Mouse (Mus musculus) hindbrain, embryonic 14.5 days (tissue): ENCODE data around the gene Stard3. TPM values are rescaled to one million over a fixed set of nuclear protein-coding genes. Genes with fewer than 3 reads are reported as not detected.
A peak's percentile ranks its signal among the peaks of the same experiment; 100 is the strongest.

Source experiments
- ATAC-seq: fragments of 200-750 bp; cut with Nextera tagmentation; 2 replicates; pipeline ENCODE4 v1.8.0; 2017; ENCODE audit warnings: moderate number of reproducible peaks, mild to moderate bottlenecking, moderate TSS enrichment, moderate library complexity; ENCODE audit not compliant: low FRiP score
- DNase-seq: peaks from one replicate; pipeline ENCODE4 v3.0.0-alpha.2; 2015; ENCODE audit warnings: low spot score
- H3K27ac ChIP-seq: fragments of 300-500 bp; sonication (generic); 2 replicates; pipeline ENCODE4 v1.5.1; 2014; ENCODE audit warnings: mild to moderate bottlenecking, moderate library complexity
- H3K27me3 ChIP-seq: fragments of 300-500 bp; sonication (generic); 2 replicates; pipeline ENCODE4 v1.6.1; 2014; ENCODE audit warnings: mild to moderate bottlenecking, low read length, mixed read lengths; ENCODE audit not compliant: control insufficient read depth, insufficient read depth
- H3K36me3 ChIP-seq: fragments of 300-500 bp; sonication (generic); replicated peaks from 2 replicates; pipeline ENCODE4 v1.6.1; 2014; ENCODE audit not compliant: control insufficient read depth, insufficient read depth
- H3K4me1 ChIP-seq: fragments of 300-500 bp; sonication (generic); replicated peaks from 2 replicates; pipeline ENCODE4 v1.6.1; 2014; ENCODE audit warnings: antibody characterized with exemption, low read length, mixed read lengths; ENCODE audit not compliant: control insufficient read depth, insufficient read depth
- H3K4me2 ChIP-seq: fragments of 300-500 bp; sonication (generic); replicated peaks from 2 replicates; pipeline ENCODE4 v1.6.1; 2014; ENCODE audit warnings: mild to moderate bottlenecking, moderate library complexity
- H3K4me3 ChIP-seq: fragments of 300-500 bp; sonication (generic); replicated peaks from 2 replicates; pipeline ENCODE4 v1.5.1; 2014; ENCODE audit warnings: mild to moderate bottlenecking, low read length
- H3K9ac ChIP-seq: fragments of 300-500 bp; sonication (generic); 2 replicates; pipeline ENCODE4 v1.6.1; 2014
- H3K9me3 ChIP-seq: fragments of 300-500 bp; sonication (generic); 2 replicates; pipeline ENCODE4 v1.6.1; 2016; ENCODE audit warnings: low read length; ENCODE audit not compliant: control insufficient read depth
- WGBS: fragments of 180-500 bp; shearing (Covaris S2); extraction: QIAGEN DNeasy Blood & Tissue Kit; methylation state at CpG from one replicate; pipeline ENCODE4 v1.1.7; 2014; 5-methylcytosine and 5-hydroxymethylcytosine counted together
- polyA plus RNA-seq: library from polyadenylated mRNA; unstranded; fragments of >200 nt; fragmentation: Nextera tagmentation; extraction: Ambion mirVana; gene quantifications from 2 replicates; pipeline ENCODE4 v1.2.1, GENCODE M21; 2014

The Stard3 gene
- polyA plus RNA-seq, 1 experiment from 2014 or later, result 33.9 TPM

- H3K27me3 ChIP-seq, result peaks cover 65% of the 10 kb centered on the region
Observed at GRCm38 (mm10) chr11:98352272-98352990, 5.7 kb upstream of the Stard3 start.

GRCm38 (mm10) chr11:98353651-98354211 lies 4.4 kb upstream of the Stard3 start:
- DNase-seq (no peak), ATAC-seq (no peak)
- Histone ChIP-seq H3K27me3 (peaks cover 52% of the 10 kb centered on the region), H3K36me3 (no peaks in the 10 kb centered on the region), H3K27ac (no peak overlapping the region), H3K9ac (no peak overlapping the region), H3K9me3 (no peaks in the 10 kb centered on the region), H3K4me3 (no peak overlapping the region), H3K4me1 (peaks cover 5% of the 10 kb centered on the region; the same call in 1 of the 2 replicates), H3K4me2 (no peak overlapping the region)
- 41% methylated on average over 8 of the region's 8 CpGs for WGBS

More at GRCm38 (mm10) chr11:98352272-98352990, 5.7 kb upstream of the Stard3 start:
- Histone ChIP-seq H3K27ac (no peak overlapping the region), H3K4me1 (peaks cover 10% of the 10 kb centered on the region; the same call in 1 of the 2 replicates), H3K4me2 (no peak overlapping the region), H3K36me3 (no peaks in the 10 kb centered on the region), H3K4me3 (no peak overlapping the region), H3K9ac (no peak overlapping the region), H3K9me3 (no peaks in the 10 kb centered on the region)
- 79% methylated on average over 18 of the region's 18 CpGs for WGBS
- DNase-seq, result no peak
- no peak for ATAC-seq

GRCm38 (mm10) chr11:98354445-98354844 lies 3.7 kb upstream of the Stard3 start:
- WGBS, result 62% methylated on average over 14 of the region's 14 CpGs
- H3K9me3 ChIP-seq, result no peaks in the 10 kb centered on the region
- H3K4me2 ChIP-seq, result no peak overlapping the region
- no peaks in the 10 kb centered on the region for H3K36me3 ChIP-seq
- H3K9ac ChIP-seq, result no peak overlapping the region
- no peak for DNase-seq
- no peak overlapping the region for H3K27ac ChIP-seq
- no peak for ATAC-seq
- peaks cover 12% of the 10 kb centered on the region for H3K4me1 ChIP-seq
- H3K27me3 ChIP-seq, result peaks cover 45% of the 10 kb centered on the region
- no peak overlapping the region for H3K4me3 ChIP-seq

GRCm38 (mm10) chr11:98355732-98356299 lies 2.4 kb upstream of the Stard3 start:
- peaks cover 31% of the 10 kb centered on the region for H3K27me3 ChIP-seq
- DNase-seq (peak; percentile 85), ATAC-seq (no peak)
- H3K9me3 ChIP-seq, result no peaks in the 10 kb centered on the region
- no peak overlapping the region for H3K4me2 ChIP-seq
- WGBS, result 11% methylated on average over 6 of the region's 6 CpGs
- no peak overlapping the region for H3K9ac ChIP-seq
- H3K4me1 ChIP-seq, result peaks cover 25% of the 10 kb centered on the region
- no peak overlapping the region for H3K4me3 ChIP-seq
- no peak overlapping the region for H3K27ac ChIP-seq
- H3K36me3 ChIP-seq, result no peaks in the 10 kb centered on the region

GRCm38 (mm10) chr11:98356625-98357394 lies 1.4 kb upstream of the Stard3 start:
- H3K4me3 ChIP-seq, result no peak overlapping the region
- no peak overlapping the region for H3K9ac ChIP-seq
- no peak overlapping the region for H3K4me2 ChIP-seq
- WGBS, result 79% methylated on average over 7 of the region's 7 CpGs
- ATAC-seq (no peak), DNase-seq (no peak)
- H3K36me3 ChIP-seq, result no peaks in the 10 kb centered on the region
- peaks cover 21% of the 10 kb centered on the region for H3K27me3 ChIP-seq
- no peak overlapping the region for H3K27ac ChIP-seq
- H3K4me1 ChIP-seq, result peaks cover 30% of the 10 kb centered on the region
- H3K9me3 ChIP-seq, result no peaks in the 10 kb centered on the region

GRCm38 (mm10) chr11:98357396-98358160 lies 590 bp upstream of the Stard3 start:
- H3K4me1 ChIP-seq, result peaks cover 30% of the 10 kb centered on the region

GRCm38 (mm10) chr11:98360866-98361521 lies 2.8 kb downstream of the Stard3 start:
- H3K27ac ChIP-seq, result peak overlapping the region; percentile 64
- no peaks in the 10 kb centered on the region for H3K9me3 ChIP-seq
- no peak overlapping the region for H3K4me3 ChIP-seq
- no peaks in the 10 kb centered on the region for H3K36me3 ChIP-seq
- WGBS, result 13% methylated on average over 9 of the region's 9 CpGs
- H3K9ac ChIP-seq, result peak overlapping the region; percentile 24; the same call in 1 of the 2 replicates
- DNase-seq (no peak), ATAC-seq (0 out of 2 replicates have a peak, but pooled peaks have one; percentile 11)
- peaks cover 30% of the 10 kb centered on the region for H3K4me1 ChIP-seq
- peak overlapping the region; percentile 16; the same call in 1 of the 2 replicates for H3K4me2 ChIP-seq
- H3K27me3 ChIP-seq, result no peaks in the 10 kb centered on the region

More at GRCm38 (mm10) chr11:98357396-98358160, 590 bp upstream of the Stard3 start:
- 8% methylated on average over 13 of the region's 13 CpGs for WGBS
- peak overlapping the region; percentile 72 for H3K4me3 ChIP-seq
- no peaks in the 10 kb centered on the region for H3K9me3 ChIP-seq
- H3K27ac ChIP-seq, result peak overlapping the region; percentile 85
- ATAC-seq (no peak), DNase-seq (no peak)
- peak overlapping the region; percentile 74 for H3K9ac ChIP-seq
- peaks cover 14% of the 10 kb centered on the region for H3K27me3 ChIP-seq
- peak overlapping the region; percentile 93 for H3K4me2 ChIP-seq
- no peaks in the 10 kb centered on the region for H3K36me3 ChIP-seq

- ATAC-seq, result no peak
- Histone ChIP-seq H3K27me3 (no peaks in the 10 kb centered on the region), H3K4me3 (no peak overlapping the region), H3K9ac (no peak overlapping the region), H3K4me2 (no peak overlapping the region), H3K4me1 (peaks cover 25% of the 10 kb centered on the region), H3K36me3 (no peaks in the 10 kb centered on the region), H3K27ac (no peak overlapping the region), H3K9me3 (no peaks in the 10 kb centered on the region)
- DNase-seq, result no peak
- 96% methylated on average over 5 of the region's 5 CpGs for WGBS
Observed at GRCm38 (mm10) chr11:98363817-98364216, 5.6 kb downstream of the Stard3 start.
